Mouse (Mus musculus): ENCODE data around the gene T2. TPM values are rescaled to one million over a fixed set of nuclear protein-coding genes. Genes with fewer than 3 reads are reported as not detected.

Gene T2
- polyA plus RNA-seq, 1 experiment from 2014 or later: 0.14 TPM

DNA sequence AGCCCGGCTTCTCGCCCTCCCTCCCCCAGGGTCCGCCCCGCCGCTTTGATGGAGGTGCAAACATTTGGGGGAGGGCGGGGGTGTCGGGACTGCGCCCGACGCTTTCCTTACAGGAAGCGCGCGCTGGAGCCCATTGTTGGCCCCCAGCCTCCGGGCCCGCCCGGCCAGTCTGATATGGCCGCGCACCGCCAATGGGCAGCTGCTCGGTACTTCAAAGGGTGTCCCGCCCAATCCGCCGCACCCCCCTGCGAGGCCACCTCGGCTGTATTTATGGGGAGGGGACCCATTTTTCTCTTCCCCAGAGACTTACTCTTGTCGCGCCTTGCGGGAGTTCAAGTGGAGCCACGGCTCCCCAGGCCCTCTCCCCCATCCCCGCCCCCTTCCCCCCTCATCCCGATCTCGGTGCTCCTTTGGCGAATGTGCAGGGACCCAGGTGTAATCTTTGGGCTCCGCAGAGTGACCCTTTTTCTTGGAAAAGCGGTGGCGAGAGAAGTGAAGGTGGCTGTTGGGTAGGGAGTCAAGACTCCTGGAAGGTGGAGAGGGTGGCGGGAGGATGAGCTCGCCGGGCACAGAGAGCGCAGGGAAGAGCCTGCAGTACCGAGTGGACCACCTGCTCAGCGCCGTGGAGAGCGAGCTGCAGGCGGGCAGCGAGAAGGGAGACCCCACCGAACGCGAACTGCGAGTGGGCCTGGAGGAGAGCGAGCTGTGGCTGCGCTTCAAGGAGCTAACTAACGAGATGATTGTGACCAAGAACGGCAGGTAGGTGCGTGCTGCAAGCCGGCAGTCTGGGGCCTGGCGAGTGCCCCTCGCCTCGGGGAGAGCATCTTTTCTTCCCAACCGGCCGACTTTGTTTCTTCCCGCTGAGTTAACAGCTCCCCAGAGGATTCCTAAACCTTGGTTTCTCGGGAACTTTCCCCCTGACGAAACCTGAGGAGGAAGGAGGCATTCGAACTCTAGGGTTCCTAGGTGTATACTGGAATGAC is 78.5 kb downstream of the T2 start, which contains the start of gene T:
TSS of gene T (plus strand) at position 446 of the 983 bp plus-strand sequence.
- no peak for DNase-seq (ENCODE audit: low spot score)
- Histone ChIP-seq H3K9me3 (no peaks in the 10 kb centered on the region), H3K4me3 (peak within 1 kb of the TSS; percentile 54), H3K36me3 (no peaks in the 10 kb centered on the region), H3K27me3 (ENCODE audit: insufficient read depth, poor library complexity, severe bottlenecking) (peaks cover 100% of the 10 kb centered on the region), H3K27ac (no peak within 1 kb of the TSS), H3K4me1 (peaks cover 26% of the 10 kb centered on the region)
- WGBS: 1% methylated on average over 62 of the region's 65 CpGs

DNA sequence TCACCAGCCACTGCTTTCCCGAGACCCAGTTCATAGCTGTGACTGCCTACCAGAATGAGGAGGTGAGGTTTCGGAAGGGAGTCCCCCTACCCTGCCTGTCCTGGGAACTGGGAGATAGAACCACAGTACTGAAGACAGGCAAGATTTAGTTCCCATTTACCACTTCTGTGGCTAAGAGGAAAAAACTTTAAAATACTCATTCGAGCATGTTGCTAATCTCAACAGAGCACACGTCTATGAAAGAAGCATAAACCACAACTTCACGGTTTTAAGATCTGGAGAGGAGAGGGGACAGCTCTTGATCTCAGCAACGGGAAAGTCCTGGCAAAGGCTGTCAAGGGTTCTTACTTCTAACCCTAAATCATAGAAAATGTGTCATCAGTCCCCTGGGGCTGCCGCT is 80.4 kb downstream of the T2 start:
- no peak overlapping the region for H3K27ac ChIP-seq
- no peaks in the 10 kb centered on the region for H3K36me3 ChIP-seq
- no peak for DNase-seq (ENCODE audit: low spot score)
- H3K9me3 ChIP-seq: no peaks in the 10 kb centered on the region
- H3K27me3 ChIP-seq (ENCODE audit: insufficient read depth, poor library complexity, severe bottlenecking): peaks cover 97% of the 10 kb centered on the region
- WGBS: 51% methylated on average over 7 of the region's 7 CpGs
- no peak overlapping the region for H3K4me3 ChIP-seq
- H3K4me1 ChIP-seq: peaks cover 19% of the 10 kb centered on the region

DNA sequence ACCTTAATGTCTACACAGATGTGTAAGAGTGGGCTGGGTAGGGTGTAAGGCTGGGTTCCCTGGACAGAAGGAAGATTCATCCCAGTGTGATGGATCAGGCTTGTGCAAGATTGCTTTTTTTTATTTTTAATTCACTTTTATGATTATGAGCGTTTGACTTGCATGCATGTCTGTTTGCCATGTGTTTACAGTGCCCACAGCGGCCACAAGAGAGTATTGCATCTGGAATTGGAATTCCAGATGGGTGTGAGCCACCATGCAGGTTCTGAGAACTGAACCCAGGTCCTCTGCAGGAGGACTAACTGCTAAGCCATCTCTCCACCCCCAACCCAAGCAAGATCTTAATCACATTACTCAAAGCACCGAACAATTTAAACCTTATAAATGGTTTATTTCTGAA is 88.3 kb downstream of the T2 start:
- Histone ChIP-seq H3K27ac (no peak overlapping the region), H3K9me3 (no peaks in the 10 kb centered on the region), H3K27me3 (ENCODE audit: insufficient read depth, poor library complexity, severe bottlenecking) (peaks cover 24% of the 10 kb centered on the region; the same call in 1 of the 2 replicates), H3K4me1 (no peaks in the 10 kb centered on the region), H3K36me3 (no peaks in the 10 kb centered on the region), H3K4me3 (no peak overlapping the region)
- DNase-seq (ENCODE audit: low spot score): no peak
- 55% methylated on average over 3 of the region's 3 CpGs for WGBS

DNA sequence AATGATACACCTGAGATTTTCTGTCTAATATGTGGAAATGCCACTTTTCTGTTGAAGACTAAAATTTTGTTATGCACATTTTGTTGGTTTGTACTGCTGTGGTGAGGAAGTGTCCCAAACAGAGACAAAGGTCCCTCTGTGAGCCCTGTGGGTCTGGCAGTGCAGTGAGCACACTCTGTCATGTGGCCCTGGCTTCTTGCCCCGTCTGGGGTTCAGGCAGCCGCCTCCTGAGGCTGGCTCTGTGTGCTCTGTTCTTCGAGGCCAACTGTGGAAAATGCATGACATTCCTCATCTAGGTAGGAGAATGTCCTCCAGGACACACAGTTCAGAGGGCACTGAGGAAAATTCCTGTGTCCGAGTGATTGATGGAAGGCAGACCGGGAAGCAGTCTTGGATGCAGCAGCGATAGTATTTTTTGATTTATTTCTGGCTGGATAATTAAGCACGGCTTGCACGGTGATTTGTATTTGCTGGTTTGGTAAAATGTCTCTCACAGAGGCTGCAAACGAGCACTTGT is 91.9 kb downstream of the T2 start:
- Histone ChIP-seq H3K36me3 (no peaks in the 10 kb centered on the region), H3K9me3 (no peaks in the 10 kb centered on the region), H3K27me3 (ENCODE audit: insufficient read depth, poor library complexity, severe bottlenecking) (no peaks in the 10 kb centered on the region; the same call in 1 of the 2 replicates), H3K27ac (no peak overlapping the region), H3K4me3 (no peak overlapping the region), H3K4me1 (no peaks in the 10 kb centered on the region)
- 39% methylated on average over 9 of the region's 9 CpGs for WGBS
- DNase-seq (ENCODE audit: low spot score): no peak

DNA sequence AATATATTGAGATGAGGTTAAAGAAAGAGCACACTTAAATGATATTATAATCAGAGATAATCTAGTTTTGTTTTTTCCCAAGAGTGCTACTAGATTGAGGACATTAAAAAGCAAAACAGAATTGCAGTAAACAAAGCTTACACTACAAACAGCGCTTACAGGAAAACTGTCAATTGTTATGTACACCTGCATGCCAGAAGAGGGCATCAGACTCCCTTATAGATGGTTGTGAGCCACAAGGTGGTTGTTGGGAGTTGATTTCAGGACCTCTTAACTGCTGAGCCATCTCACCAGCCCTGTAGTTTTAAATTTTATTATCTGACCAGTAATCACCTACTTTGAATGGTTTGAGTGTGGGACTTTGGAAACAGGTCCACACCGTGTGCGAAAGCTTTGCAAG is 92.5 kb downstream of the T2 start:
- no peak overlapping the region for H3K27ac ChIP-seq
- no peak for DNase-seq (ENCODE audit: low spot score)
- H3K9me3 ChIP-seq: no peaks in the 10 kb centered on the region
- H3K4me3 ChIP-seq: no peak overlapping the region
- H3K27me3 ChIP-seq (ENCODE audit: insufficient read depth, poor library complexity, severe bottlenecking): no peaks in the 10 kb centered on the region; the same call in 1 of the 2 replicates
- WGBS: 71% methylated on average over 3 of the region's 3 CpGs
- no peaks in the 10 kb centered on the region for H3K4me1 ChIP-seq
- H3K36me3 ChIP-seq: no peaks in the 10 kb centered on the region

DNA sequence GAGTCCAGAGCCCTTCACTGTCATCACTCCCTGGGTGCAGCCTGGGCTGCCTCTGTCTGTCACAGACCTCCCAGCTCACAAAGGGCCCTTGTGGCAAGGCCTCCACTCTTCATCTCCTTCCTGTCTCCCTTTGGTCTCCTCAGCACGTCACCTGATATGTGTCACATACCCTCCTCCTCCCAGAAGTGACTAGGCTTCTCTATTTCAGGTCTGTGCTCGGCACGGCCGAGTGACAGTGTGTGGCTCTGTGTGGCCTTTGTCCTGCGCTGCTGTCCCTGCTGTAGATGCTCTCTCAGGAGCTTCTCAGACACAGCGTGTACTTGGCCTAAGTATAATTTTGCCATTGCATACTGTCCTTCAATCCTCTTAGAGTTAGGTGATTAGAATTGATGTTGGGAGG is 99.4 kb downstream of the T2 start:
- H3K4me1 ChIP-seq: peaks cover 15% of the 10 kb centered on the region; the same call in 1 of the 2 replicates
- H3K36me3 ChIP-seq: no peaks in the 10 kb centered on the region
- no peaks in the 10 kb centered on the region for H3K9me3 ChIP-seq
- H3K4me3 ChIP-seq: no peak overlapping the region
- peaks cover 8% of the 10 kb centered on the region; the same call in 1 of the 2 replicates for H3K27me3 ChIP-seq (ENCODE audit: insufficient read depth, poor library complexity, severe bottlenecking)
- no peak for DNase-seq (ENCODE audit: low spot score)
- 41% methylated on average over 6 of the region's 6 CpGs for WGBS
- 0 out of 2 replicates have a peak overlapping the region, but pooled peaks have one; percentile 16 for H3K27ac ChIP-seq

DNA sequence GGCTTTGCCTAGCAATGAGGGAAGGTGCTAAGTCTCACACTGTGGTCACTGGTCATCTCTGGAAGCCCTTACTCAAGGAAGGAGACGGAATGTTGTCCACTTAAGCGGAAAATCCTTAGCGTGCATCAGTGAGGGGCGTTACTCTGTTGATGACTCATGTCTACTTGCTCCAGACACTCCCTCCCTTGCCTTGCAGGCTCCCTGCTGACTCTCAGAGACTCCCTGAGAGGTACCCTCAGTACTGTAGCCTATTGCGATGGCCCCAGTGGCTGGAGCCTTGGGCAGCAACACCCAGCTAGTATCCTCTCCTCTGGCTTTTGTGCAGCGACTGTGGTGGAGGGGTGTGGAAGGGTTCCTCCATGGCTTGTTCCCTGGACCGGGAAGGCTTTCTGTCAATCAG is 99.8 kb downstream of the T2 start:
- H3K27me3 ChIP-seq (ENCODE audit: insufficient read depth, poor library complexity, severe bottlenecking): peaks cover 12% of the 10 kb centered on the region; the same call in 1 of the 2 replicates
- no peaks in the 10 kb centered on the region for H3K9me3 ChIP-seq
- DNase-seq (ENCODE audit: low spot score): no peak
- H3K27ac ChIP-seq: 0 out of 2 replicates have a peak overlapping the region, but pooled peaks have one; percentile 16
- 52% methylated on average over 7 of the region's 7 CpGs for WGBS
- H3K4me1 ChIP-seq: peaks cover 15% of the 10 kb centered on the region; the same call in 1 of the 2 replicates
- no peak overlapping the region for H3K4me3 ChIP-seq
- H3K36me3 ChIP-seq: no peaks in the 10 kb centered on the region

DNA sequence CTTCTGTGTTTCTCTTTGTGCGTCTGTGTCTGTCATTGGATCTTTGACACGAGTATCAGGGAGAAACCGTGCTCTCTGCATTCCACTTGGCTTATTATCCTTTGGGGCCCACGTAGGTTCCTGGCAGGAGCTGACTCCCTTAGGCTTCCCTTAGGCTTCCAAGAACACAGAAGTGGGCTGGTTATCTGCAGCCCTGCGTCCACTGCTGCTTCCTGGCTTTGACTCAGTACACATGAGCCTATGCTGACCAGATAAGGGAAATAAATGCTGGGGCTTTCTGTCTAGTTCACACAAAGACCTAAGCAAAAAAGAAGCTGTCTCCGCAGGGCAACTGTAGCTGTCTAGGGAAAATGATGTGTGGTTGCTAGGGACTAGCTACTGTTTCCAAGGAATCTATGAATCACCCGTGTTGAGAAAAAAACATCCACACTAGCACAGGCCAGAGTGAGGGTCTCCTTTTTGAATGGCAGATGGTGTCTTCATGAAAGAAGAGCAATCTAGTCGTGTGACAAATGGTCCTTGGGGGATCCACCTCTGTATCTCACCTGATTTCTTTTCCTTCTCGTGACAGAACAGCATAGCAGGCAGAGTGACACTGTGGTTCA is 101.2 kb downstream of the T2 start:
- Histone ChIP-seq H3K27ac (no peak overlapping the region), H3K4me1 (peaks cover 15% of the 10 kb centered on the region; the same call in 1 of the 2 replicates), H3K9me3 (no peaks in the 10 kb centered on the region), H3K36me3 (no peaks in the 10 kb centered on the region), H3K4me3 (no peak overlapping the region), H3K27me3 (ENCODE audit: insufficient read depth, poor library complexity, severe bottlenecking) (peaks cover 15% of the 10 kb centered on the region; the same call in 1 of the 2 replicates)
- no peak for DNase-seq (ENCODE audit: low spot score)
- WGBS: 33% methylated on average over 9 of the region's 9 CpGs

DNA sequence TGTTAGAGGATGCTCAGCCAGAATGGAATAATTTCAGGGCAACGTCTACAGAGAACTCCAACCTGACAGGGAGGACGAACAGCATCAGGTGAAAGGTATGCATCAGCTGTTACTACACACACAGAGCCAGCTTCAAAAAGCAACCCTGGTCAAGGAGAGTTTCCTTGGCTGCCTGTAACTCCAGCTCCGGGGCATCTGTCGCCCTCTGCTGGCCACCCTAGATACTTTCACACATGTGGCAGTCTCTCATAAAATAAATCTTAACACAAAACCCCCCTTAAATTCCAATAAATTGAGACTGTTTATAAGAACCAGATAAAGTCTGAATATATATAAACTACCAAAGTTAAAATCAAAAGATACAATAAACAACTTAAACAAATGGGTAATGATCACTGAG is 105.8 kb downstream of the T2 start:
- no peak overlapping the region for H3K27ac ChIP-seq
- H3K36me3 ChIP-seq: no peaks in the 10 kb centered on the region
- no peak for DNase-seq (ENCODE audit: low spot score)
- 6% methylated on average over 4 of the region's 4 CpGs for WGBS
- no peak overlapping the region for H3K4me3 ChIP-seq
- H3K27me3 ChIP-seq (ENCODE audit: insufficient read depth, poor library complexity, severe bottlenecking): peaks cover 44% of the 10 kb centered on the region
- H3K9me3 ChIP-seq: no peaks in the 10 kb centered on the region
- peaks cover 6% of the 10 kb centered on the region; the same call in 1 of the 2 replicates for H3K4me1 ChIP-seq

DNA sequence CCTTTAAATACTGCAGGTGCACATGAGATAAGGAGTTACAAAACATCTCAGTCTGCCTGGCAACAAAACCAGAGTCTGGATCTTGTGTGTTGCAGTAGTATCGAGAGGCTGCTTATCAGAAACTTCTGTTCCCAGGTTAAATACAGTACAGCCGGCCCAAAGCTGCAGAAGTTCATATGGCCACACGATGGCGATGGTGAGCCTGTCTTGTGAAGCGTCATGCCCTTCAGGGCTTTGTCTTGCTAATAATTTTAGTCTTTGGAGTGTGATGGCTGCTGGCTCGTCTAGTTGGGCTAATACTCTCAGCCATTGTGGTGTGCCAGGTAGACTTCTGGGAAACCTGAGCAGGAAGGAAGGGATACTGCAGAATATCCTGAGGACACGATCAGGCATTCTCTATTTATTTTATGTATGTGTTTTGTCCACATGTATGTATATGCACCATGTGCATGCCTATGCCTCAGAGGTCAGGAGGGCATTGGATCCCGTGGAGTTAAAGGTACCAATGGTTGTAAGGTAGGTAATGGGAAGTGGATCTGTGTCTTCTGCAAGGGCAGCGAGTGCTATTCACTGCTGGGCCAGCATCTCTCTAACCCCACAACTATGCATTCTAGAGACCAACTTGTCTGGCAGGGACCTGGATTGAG is 107.8 kb downstream of the T2 start:
- Histone ChIP-seq H3K4me1 (no peaks in the 10 kb centered on the region), H3K4me3 (no peak overlapping the region), H3K9me3 (no peaks in the 10 kb centered on the region), H3K27ac (no peak overlapping the region), H3K36me3 (no peaks in the 10 kb centered on the region), H3K27me3 (ENCODE audit: insufficient read depth, poor library complexity, severe bottlenecking) (peaks cover 59% of the 10 kb centered on the region)
- DNase-seq (ENCODE audit: low spot score): no peak
- WGBS: 22% methylated on average over 9 of the region's 9 CpGs

DNA sequence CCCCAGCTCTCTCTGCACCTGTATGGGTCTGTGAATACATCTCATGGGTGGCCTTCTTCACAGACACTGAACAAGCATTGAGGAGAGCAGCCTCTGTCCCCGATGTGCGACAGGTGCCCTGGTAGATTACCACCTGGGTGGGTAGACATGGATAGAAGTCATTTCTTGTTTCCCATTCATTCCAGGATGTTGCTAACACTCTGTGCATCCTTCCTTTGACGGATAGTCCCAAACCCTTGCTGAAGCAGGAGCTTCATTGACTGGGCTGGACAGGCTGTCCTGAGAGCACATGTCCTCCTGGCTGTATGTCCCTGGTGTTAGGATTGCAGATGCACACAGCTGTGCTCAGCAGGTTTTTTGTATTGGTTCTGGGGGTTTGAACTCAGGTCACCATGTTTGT is 112.0 kb downstream of the T2 start:
- 74% methylated on average over 3 of the region's 3 CpGs for WGBS
- Histone ChIP-seq H3K36me3 (no peaks in the 10 kb centered on the region), H3K4me3 (no peak overlapping the region), H3K27ac (no peak overlapping the region), H3K4me1 (no peaks in the 10 kb centered on the region), H3K9me3 (no peaks in the 10 kb centered on the region), H3K27me3 (ENCODE audit: insufficient read depth, poor library complexity, severe bottlenecking) (peaks cover 72% of the 10 kb centered on the region)
- peak; percentile 53 for DNase-seq (ENCODE audit: low spot score)

DNA sequence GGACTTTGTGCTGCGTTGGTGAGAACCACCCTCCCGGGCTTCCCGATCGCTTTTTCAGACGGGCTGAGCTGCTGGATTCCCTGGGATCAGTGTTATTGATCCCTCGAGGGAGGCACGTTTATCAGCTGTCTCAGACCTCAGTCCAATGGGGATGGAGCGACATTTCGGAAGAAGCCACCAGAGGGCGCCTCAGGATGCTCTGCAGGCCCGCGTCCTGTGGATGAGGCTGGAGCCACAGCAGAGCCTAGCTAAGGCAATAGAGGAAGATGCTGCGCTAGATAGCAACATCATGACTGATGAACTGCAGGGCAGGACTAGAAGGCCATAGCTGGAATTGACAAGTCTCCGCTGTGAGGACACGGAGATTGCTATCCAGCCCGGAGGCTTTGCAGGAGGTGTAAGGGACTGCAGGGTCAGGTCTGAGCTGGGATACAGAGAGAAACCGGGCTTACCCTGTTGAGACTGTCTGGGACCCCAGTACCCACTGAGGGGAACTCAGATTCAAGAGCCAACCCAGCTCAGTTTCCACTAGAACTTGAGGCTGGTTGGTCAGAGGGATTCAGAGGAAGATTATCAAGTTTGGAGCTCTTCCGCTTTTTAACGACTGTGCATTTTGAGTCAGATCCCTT is 113.0 kb downstream of the T2 start:
- Histone ChIP-seq H3K27me3 (ENCODE audit: insufficient read depth, poor library complexity, severe bottlenecking) (peaks cover 69% of the 10 kb centered on the region), H3K27ac (no peak overlapping the region), H3K4me1 (no peaks in the 10 kb centered on the region), H3K4me3 (no peak overlapping the region), H3K36me3 (no peaks in the 10 kb centered on the region), H3K9me3 (no peaks in the 10 kb centered on the region)
- 14% methylated on average over 19 of the region's 19 CpGs for WGBS
- DNase-seq (ENCODE audit: low spot score): peak; percentile 79
